Mouse (Mus musculus): Measurements from ENCODE around the gene Iqsec2. TPM values are rescaled to one million over a fixed set of nuclear protein-coding genes. Genes with fewer than 3 reads are reported as not detected.

Iqsec2 gene
- 9.6 and 9.9 TPM in 2 replicates for polyA plus RNA-seq (2012; rRNA removed)

DNA sequence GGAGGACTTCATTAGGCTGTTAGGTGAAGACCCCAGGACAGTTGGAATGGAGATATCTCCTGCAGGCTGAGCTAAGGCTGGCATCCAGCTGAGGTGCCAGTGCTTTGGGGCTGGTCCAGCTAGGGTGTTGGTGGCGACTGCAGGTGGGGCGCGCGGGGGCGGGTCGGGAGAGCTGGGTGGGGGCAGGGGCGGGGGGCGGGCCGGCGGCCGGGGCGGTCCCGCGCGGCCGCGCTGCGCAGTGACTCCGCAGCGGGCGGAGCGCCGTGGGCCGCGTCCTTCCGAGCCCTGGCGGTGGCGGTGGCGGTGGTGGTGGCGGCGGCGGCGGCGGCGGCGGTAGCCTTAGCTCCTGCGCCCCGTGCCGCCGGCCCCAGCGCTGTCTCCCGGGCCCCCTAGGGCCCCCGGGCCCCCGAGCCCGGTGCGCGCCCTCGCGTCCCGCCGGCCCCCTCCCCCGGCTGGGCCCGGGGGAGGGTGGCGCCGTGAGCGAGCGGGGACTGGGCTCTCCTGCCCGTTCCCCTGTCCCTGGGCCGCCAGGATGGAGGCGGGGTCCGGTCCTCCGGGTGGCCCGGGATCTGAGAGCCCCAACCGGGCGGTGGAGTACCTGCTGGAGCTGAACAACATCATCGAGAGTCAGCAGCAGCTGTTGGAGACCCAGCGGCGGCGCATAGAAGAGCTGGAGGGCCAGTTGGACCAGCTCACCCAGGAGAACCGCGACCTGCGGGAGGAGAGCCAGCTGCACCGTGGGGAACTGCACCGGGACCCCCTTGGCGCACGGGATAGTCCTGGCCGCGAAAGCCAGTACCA, at the start of gene Iqsec2:
Iqsec2 (plus strand) TSS at position 328 of the 801 bp plus-strand sequence.

DNA sequence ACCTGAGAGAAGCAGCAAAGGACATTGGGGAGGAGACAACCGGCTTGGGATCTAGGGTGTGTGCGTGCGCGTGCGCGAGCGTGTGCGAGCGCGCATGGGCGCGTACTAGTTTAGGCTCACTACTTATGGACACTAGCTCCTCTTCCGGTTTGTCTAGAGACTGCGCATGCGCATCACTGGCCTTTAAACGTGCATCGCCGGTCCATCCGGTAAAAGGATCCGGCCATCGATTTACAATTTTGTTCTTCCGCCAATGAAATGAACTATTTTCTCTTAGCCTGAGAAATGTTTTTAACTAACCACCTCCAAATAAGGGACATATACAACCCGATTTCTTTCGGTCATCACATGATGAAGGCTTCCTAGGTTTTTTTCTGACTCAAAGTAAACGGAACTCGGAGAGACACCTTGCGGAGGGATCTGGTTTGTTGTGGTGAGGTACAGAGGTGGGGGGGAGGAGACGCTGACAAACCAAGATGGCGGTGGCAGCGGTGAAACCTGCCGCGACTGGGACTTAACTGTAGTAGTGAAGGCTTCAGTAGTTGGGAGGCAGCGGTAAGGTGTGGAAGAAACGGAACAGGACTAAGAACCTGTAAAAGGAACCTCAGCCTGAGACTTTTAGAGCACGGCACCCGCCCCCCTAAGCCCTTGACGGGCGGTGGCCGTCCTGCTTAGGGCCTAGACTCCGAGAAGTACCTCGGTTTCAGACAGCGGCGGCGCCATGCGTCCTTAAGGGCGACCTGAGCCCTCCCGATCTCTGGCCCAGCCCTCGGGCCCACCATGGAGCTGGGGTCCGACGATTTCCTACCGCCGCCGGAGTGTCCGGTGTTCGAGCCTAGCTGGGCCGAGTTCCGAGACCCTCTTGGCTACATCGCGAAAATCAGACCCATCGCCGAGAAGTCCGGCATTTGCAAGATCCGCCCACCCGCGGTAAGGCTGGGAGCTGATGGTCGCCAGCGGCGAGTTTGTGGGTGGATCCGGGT, 89.0 kb downstream of the Iqsec2 start, which contains the start of gene Kdm5c:
Kdm5c (plus strand) TSS at position 240 of the 983 bp plus-strand sequence.

Other genes with a start within 250 kb of the Iqsec2 start
- 44.8 and 46.5 TPM in 2 replicates for gene Hsd17b10, start 142.4 kb upstream of the Iqsec2 start, polyA plus RNA-seq (2012; rRNA removed)
- gene Ribc1, start 128.0 kb upstream of the Iqsec2 start, polyA plus RNA-seq (2012; rRNA removed): 0.47 and 0.53 TPM in 2 replicates
- gene Smc1a, start 127.8 kb upstream of the Iqsec2 start, polyA plus RNA-seq (2012; rRNA removed): 55.6 and 57.9 TPM in 2 replicates
- 31.9 and 32.3 TPM in 2 replicates for gene Kdm5c, start 88.8 kb downstream of the Iqsec2 start, polyA plus RNA-seq (2012; rRNA removed)
- gene Kantr, start 183.2 kb downstream of the Iqsec2 start, polyA plus RNA-seq (2012; rRNA removed): 34.6 and 34.8 TPM in 2 replicates
- gene Tspyl2, start 198.2 kb downstream of the Iqsec2 start, polyA plus RNA-seq (2012; rRNA removed): 127 and 134 TPM in 2 replicates
- 18.5 and 19.1 TPM in 2 replicates for gene Gpr173, start 224.4 kb downstream of the Iqsec2 start, polyA plus RNA-seq (2012; rRNA removed)